Mouse (Mus musculus) stomach, embryonic 14.5 days (tissue): Measurements from ENCODE around the gene C7. TPM values are rescaled to one million over a fixed set of nuclear protein-coding genes. Genes with fewer than 3 reads are reported as not detected.
A peak's percentile ranks its signal among the peaks of the same experiment; 100 is the strongest.

Experiments
- ATAC-seq: fragments of 200-750 bp; cut with Nextera tagmentation; 2 replicates; pipeline ENCODE4 v1.8.0; 2017; ENCODE audit warnings: low read depth, moderate TSS enrichment; ENCODE audit not compliant: insufficient number of reproducible peaks, insufficient read depth, low FRiP score
- H3K27ac ChIP-seq: fragments of 300-500 bp; sonication (generic); 2 replicates; pipeline ENCODE4 v1.5.1; 2014; ENCODE audit warnings: mild to moderate bottlenecking, low read length, moderate library complexity, mixed read lengths
- H3K27me3 ChIP-seq: fragments of 300-500 bp; sonication (generic); 2 replicates; pipeline ENCODE4 v1.6.1; 2014; ENCODE audit warnings: low read length, control low read depth, mixed read lengths; ENCODE audit not compliant: control insufficient read depth, insufficient read depth
- H3K36me3 ChIP-seq: fragments of 300-500 bp; sonication (generic); 2 replicates; pipeline ENCODE4 v1.6.1; 2014; ENCODE audit warnings: mild to moderate bottlenecking, control low read depth, low read length, moderate library complexity, mixed read lengths; ENCODE audit not compliant: control insufficient read depth, insufficient read depth
- H3K4me1 ChIP-seq: fragments of 300-500 bp; sonication (generic); 2 replicates; pipeline ENCODE4 v1.6.1; 2014; ENCODE audit warnings: low read length, control low read depth, mixed read lengths; ENCODE audit not compliant: control insufficient read depth, insufficient read depth
- H3K4me2 ChIP-seq: fragments of 300-500 bp; sonication (generic); replicated peaks from 2 replicates; pipeline ENCODE4 v1.6.1; 2014; ENCODE audit warnings: low read depth, low read length, control low read depth
- H3K4me3 ChIP-seq: fragments of 300-500 bp; sonication (generic); 2 replicates; pipeline ENCODE4 v1.5.1; 2014; ENCODE audit warnings: low read depth, low read length, control low read depth
- H3K9ac ChIP-seq: fragments of 300-500 bp; sonication (generic); replicated peaks from 2 replicates; pipeline ENCODE4 v1.6.1; 2014; ENCODE audit warnings: low read depth, mild to moderate bottlenecking, control low read depth, low read length, moderate library complexity, mixed read lengths
- H3K9me3 ChIP-seq: fragments of 300-500 bp; sonication (generic); 2 replicates; pipeline ENCODE4 v1.6.1; 2016; ENCODE audit warnings: low read depth, low read length, control low read depth; ENCODE audit not compliant: control insufficient read depth
- WGBS: fragments of 180-500 bp; shearing (Covaris S2); extraction: QIAGEN DNeasy Blood & Tissue Kit; methylation state at CpG from one replicate; pipeline ENCODE4 v1.1.7; 2014; 5-methylcytosine and 5-hydroxymethylcytosine counted together
- polyA plus RNA-seq: library from polyadenylated mRNA; unstranded; fragments of >200 nt; fragmentation: Nextera tagmentation; extraction: Ambion mirVana; gene quantifications from 2 replicates; pipeline ENCODE4 v1.2.1, GENCODE M21; 2014

Gene C7
- polyA plus RNA-seq: not detected in 2 replicates

DNA sequence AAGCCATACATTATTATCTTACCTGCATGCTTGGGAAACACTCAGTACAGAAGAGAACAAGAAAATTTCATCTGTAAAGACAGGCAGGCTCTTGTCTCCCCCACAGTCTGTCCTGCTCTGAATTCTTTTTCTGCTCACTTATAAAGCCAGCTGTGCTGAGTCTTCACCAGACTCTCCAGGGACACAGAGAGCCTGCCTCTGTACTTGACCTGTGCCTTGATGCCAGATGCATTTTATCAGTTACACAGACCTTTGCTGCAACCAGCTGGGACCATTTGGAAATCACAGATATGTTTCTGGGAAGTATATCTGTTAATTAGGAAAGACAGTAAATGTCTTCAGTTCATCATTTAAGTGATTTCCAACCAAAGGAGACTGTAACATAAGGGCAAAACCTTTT, at the start of gene C7:
Gene C7 (minus strand): TSS at position 106 of the 400 bp plus-strand sequence.
- H3K4me3 ChIP-seq: no peak within 1 kb of the TSS
- H3K36me3 ChIP-seq: no peaks in the 10 kb centered on the region
- H3K27me3 ChIP-seq: no peaks in the 10 kb centered on the region
- no peak within 1 kb of the TSS for H3K9ac ChIP-seq
- H3K4me1 ChIP-seq: no peaks in the 10 kb centered on the region
- H3K9me3 ChIP-seq: no peaks in the 10 kb centered on the region
- no peak within 1 kb of the TSS for H3K27ac ChIP-seq
- ATAC-seq: no peak
- no peak within 1 kb of the TSS for H3K4me2 ChIP-seq

GRCm38 (mm10) chr15:5112651-5113050, 49.1 kb upstream of the C7 start:
- H3K27me3 ChIP-seq: no peaks in the 10 kb centered on the region
- H3K4me3 ChIP-seq: no peak overlapping the region
- H3K4me2 ChIP-seq: no peak overlapping the region
- peaks cover 3% of the 10 kb centered on the region; the same call in 1 of the 2 replicates for H3K36me3 ChIP-seq
- no peak for ATAC-seq
- peaks cover 6% of the 10 kb centered on the region; the same call in 1 of the 2 replicates for H3K4me1 ChIP-seq
- H3K27ac ChIP-seq: no peak overlapping the region
- WGBS: 84% methylated on average over 3 of the region's 3 CpGs
- H3K9ac ChIP-seq: no peak overlapping the region
- H3K9me3 ChIP-seq: no peaks in the 10 kb centered on the region

DNA sequence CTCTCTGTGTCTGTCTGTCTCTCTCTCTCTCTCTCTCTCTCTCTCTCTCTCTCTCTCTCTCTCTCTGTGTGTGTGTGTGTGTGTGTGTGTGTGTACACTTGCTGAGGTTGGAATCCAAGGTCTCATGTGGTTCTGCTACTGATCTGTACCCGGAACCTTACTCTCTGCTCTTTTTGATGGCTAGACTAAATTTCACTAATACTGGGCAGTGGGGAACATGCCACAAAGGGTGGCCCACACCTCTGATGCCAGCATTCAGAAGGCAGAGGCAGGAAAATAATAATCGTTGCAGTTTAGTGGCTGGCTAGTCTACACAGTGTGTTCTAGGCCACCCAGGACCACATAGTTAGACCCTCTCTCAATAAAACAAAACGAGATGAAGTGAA, 45.1 kb upstream of the C7 start:
- no peak overlapping the region for H3K9ac ChIP-seq
- H3K27ac ChIP-seq: no peak overlapping the region
- ATAC-seq: no peak
- no peaks in the 10 kb centered on the region for H3K27me3 ChIP-seq
- H3K4me2 ChIP-seq: peak overlapping the region; percentile 24; the same call in 1 of the 2 replicates
- H3K9me3 ChIP-seq: no peaks in the 10 kb centered on the region
- no peak overlapping the region for H3K4me3 ChIP-seq
- H3K36me3 ChIP-seq: no peaks in the 10 kb centered on the region
- 84% methylated on average over 3 of the region's 3 CpGs for WGBS
- no peaks in the 10 kb centered on the region for H3K4me1 ChIP-seq

GRCm38 (mm10) chr15:5107686-5108654, 44.4 kb upstream of the C7 start, which contains the start of gene Card6:
Card6 (minus strand) TSS chr15:5108539.
- WGBS: 47% methylated on average over 21 of the region's 21 CpGs
- peak within 1 kb of the TSS; percentile 10; the same call in 1 of the 2 replicates for H3K9ac ChIP-seq
- H3K27ac ChIP-seq: peak within 1 kb of the TSS; percentile 21; the same call in 1 of the 2 replicates
- H3K36me3 ChIP-seq: no peaks in the 10 kb centered on the region
- H3K4me1 ChIP-seq: no peaks in the 10 kb centered on the region
- ATAC-seq: no peak
- peak within 1 kb of the TSS; percentile 24 for H3K4me2 ChIP-seq
- no peaks in the 10 kb centered on the region for H3K27me3 ChIP-seq
- H3K9me3 ChIP-seq: no peaks in the 10 kb centered on the region
- H3K4me3 ChIP-seq: peak within 1 kb of the TSS; percentile 19

DNA sequence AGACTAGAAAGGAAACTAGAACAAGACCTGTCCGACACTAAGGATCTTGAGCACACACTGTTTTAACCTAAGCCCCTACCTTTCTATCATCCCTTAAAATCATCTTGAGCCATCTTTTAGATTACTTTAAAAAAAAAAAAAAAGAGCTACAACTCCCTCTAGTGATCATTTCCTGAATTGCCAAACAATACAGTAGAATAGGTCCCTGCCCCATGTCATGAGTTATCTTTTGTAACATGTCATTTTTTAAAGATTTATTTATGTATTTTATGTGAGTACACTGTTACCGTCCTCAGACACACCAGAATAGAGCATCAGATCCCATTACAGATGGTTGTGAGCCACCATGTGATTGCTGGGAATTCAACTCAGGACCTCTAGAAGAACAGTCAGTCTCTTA, 42.8 kb upstream of the C7 start:
- no peak overlapping the region for H3K4me3 ChIP-seq
- no peaks in the 10 kb centered on the region for H3K4me1 ChIP-seq
- H3K9ac ChIP-seq: no peak overlapping the region
- H3K4me2 ChIP-seq: no peak overlapping the region
- ATAC-seq: no peak
- no peaks in the 10 kb centered on the region for H3K9me3 ChIP-seq
- no peaks in the 10 kb centered on the region for H3K27me3 ChIP-seq
- 46% methylated on average over 2 of the region's 2 CpGs for WGBS
- no peak overlapping the region for H3K27ac ChIP-seq
- no peaks in the 10 kb centered on the region for H3K36me3 ChIP-seq

- no peaks in the 10 kb centered on the region for H3K4me1 ChIP-seq
- ATAC-seq: no peak
- H3K9me3 ChIP-seq: no peaks in the 10 kb centered on the region
- no peak overlapping the region for H3K27ac ChIP-seq
- no peaks in the 10 kb centered on the region for H3K27me3 ChIP-seq
- H3K4me2 ChIP-seq: no peak overlapping the region
- no peak overlapping the region for H3K9ac ChIP-seq
- WGBS: 77% methylated on average over 6 of the region's 6 CpGs
- no peaks in the 10 kb centered on the region for H3K36me3 ChIP-seq
- no peak overlapping the region for H3K4me3 ChIP-seq
Measured at GRCm38 (mm10) chr15:5105891-5106290, 42.4 kb upstream of the C7 start.

DNA sequence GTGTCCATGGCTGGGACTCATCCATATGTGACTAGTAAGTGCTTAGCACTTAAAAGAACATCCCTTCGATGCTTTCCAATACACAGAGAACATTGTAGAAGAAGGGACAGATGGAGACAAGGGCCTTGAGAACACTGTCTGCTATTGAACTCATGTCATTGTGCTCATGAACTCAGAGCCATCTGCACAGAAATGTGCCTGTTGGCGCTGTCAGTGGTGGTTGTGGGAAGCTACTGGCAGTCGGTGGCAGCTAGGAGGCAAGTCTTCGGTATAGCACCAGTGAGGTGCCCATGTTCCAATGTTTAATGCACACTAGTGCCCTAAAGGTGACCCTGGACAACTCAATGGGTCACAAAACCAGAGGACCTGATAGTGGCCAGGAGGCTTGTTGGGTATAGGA, 38.8 kb upstream of the C7 start:
- Histone ChIP-seq H3K27me3 (no peaks in the 10 kb centered on the region), H3K9ac (no peak overlapping the region), H3K36me3 (no peaks in the 10 kb centered on the region), H3K4me3 (no peak overlapping the region), H3K4me2 (no peak overlapping the region), H3K9me3 (no peaks in the 10 kb centered on the region), H3K4me1 (no peaks in the 10 kb centered on the region), H3K27ac (no peak overlapping the region)
- ATAC-seq: no peak
- 91% methylated on average over 4 of the region's 4 CpGs for WGBS

DNA sequence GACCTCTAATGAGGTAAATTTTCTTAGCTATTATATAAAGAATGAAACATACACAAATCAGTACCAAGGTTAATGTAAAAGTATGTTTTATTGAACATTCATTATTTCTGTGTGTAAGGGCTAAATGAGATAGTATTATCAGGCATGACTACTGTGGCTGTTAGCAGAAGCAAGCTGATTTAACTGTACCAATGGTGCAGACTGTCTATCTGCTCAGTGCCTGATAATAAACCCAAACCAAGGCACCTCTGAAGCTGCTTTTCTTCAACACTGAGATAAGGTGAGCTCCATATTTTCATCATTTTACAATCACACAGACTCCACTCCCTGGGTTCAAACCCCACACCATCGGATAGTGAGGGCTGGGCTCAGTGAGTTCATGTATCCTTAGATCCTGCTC, 33.8 kb upstream of the C7 start:
- 93% methylated on average over 1 of the region's 1 CpGs for WGBS
- no peaks in the 10 kb centered on the region for H3K9me3 ChIP-seq
- no peak overlapping the region for H3K4me3 ChIP-seq
- no peak overlapping the region for H3K9ac ChIP-seq
- H3K27ac ChIP-seq: no peak overlapping the region
- no peaks in the 10 kb centered on the region for H3K36me3 ChIP-seq
- H3K4me2 ChIP-seq: no peak overlapping the region
- no peaks in the 10 kb centered on the region for H3K27me3 ChIP-seq
- no peaks in the 10 kb centered on the region for H3K4me1 ChIP-seq
- no peak for ATAC-seq
